Mouse (Mus musculus): Measurements from ENCODE around the gene Kirrel. TPM values are rescaled to one million over a fixed set of nuclear protein-coding genes. Genes with fewer than 3 reads are reported as not detected.

Gene Kirrel
- total and polyA plus RNA-seq, 2 experiments from 2014 or later = 2.2 to 6.9 TPM

DNA sequence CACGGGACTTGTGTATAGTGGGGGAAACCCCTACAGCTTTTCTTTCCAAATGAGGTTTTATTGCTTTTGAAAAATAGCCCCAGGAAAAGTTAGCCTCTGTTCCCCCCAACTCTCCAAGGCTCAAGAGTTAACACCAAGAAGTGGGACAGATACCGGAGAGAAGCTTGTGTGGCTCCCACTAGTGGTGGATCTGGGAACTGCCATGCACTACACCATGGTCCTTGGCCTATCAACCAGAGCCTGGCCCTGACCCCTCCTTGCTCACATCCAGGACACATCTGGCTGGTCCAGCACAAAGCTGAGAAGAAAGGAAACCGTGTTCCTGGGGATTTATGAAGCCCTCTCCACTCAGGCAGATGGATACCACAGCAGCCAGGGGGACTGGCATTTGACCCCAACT, 92.3 kb downstream of the Kirrel start:
- peak; percentile 26 for DNase-seq
- no peak for ATAC-seq
- TF ChIP-seq CTCF (IDR thresholded peaks at IDR 0.05; ENCODE audit: low read depth) = peak; percentile 79

DNA sequence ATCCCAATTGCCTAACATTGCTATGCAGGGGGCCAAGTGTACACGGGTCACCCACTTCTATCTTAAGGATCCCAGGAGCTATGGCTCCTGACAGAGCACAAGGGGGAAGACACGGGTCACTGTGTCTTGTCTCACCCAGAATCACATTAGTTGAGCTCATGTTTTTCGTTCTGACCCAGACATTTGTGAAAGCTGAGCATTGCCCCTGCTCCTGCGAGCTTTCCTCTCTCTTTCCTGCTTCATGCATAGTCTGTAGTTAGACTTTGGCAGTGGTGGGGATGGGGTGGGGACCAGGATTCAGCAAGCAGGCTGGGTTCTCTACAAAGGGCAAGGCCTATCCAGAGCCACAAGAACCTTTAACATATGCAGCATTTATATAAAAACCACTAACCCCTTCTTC, 94.8 kb downstream of the Kirrel start:
- H3K4me3 ChIP-seq (ENCODE audit: low read depth, low read length) = no peak overlapping the region
- no peaks in the 10 kb centered on the region for H3K9me3 ChIP-seq (ENCODE audit: low read length)
- H3K4me1 ChIP-seq (ENCODE audit: insufficient read depth) = no peaks in the 10 kb centered on the region
- TF ChIP-seq CTCF (IDR thresholded peaks at IDR 0.05; ENCODE audit: low read depth) = no peak
- no peak overlapping the region for H3K27ac ChIP-seq (ENCODE audit: low read depth, low read length)
- H3K9ac ChIP-seq = no peak overlapping the region
- peaks cover 25% of the 10 kb centered on the region for H3K36me3 ChIP-seq (ENCODE audit: insufficient read depth)
- 90% methylated on average over 4 of the region's 4 CpGs for WGBS
- no peak overlapping the region for H3K4me2 ChIP-seq (ENCODE audit: low read depth)
- DNase-seq (no peak), ATAC-seq (no peak)
- no peaks in the 10 kb centered on the region for H3K27me3 ChIP-seq (ENCODE audit: insufficient read depth, low read length)

More for the DNA sequence above, 92.3 kb downstream of the Kirrel start:
- WGBS = 72% methylated on average over 3 of the region's 3 CpGs
- Histone ChIP-seq H3K9ac (no peak overlapping the region), H3K4me1 (ENCODE audit: insufficient read depth) (no peaks in the 10 kb centered on the region), H3K4me3 (ENCODE audit: low read depth, low read length) (no peak overlapping the region), H3K27ac (ENCODE audit: low read depth, low read length) (no peak overlapping the region), H3K4me2 (ENCODE audit: low read depth) (no peak overlapping the region), H3K27me3 (ENCODE audit: insufficient read depth, low read length) (no peaks in the 10 kb centered on the region), H3K9me3 (ENCODE audit: low read length) (no peaks in the 10 kb centered on the region), H3K36me3 (ENCODE audit: insufficient read depth) (peaks cover 37% of the 10 kb centered on the region)

DNA sequence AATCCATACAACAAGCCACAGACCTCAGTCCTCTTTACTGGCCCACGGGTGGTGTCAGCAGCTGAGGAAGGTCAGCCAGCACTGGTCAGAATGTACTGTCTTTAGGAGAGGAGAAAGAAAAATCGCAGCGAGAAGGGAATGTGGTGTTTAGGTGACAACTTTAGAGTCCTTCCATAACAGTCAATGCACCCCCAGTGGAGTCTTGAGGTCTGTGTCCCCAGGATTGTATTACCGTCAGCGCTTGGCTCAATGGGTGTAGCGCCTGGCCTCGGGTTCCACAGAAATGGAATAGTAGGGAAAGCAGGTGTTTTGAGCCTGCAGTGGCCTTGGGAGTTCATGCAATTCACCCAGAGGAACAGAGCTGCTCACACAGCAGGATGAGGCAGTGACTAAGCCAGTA, 95.2 kb downstream of the Kirrel start:
- WGBS = 89% methylated on average over 7 of the region's 7 CpGs

DNA sequence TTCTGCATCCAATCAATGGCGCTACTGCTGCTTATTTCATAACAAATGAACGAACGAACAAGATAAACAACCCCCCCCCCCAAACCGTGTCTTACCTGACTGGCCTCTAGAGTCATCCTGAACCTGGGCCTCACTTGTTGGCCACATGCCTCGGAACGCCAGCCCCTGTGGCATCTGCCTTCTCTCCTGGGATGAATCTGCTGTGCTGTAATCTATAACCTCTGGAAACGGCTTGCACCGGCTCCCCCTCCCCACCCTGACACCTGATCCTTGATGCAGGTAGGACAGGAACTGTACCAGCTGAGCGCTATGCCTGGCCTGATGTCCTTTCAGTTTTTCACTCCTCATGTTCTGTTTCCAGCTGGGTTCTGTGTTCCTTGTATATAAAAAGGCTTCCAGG, 96.9 kb downstream of the Kirrel start:
- no peaks in the 10 kb centered on the region for H3K9me3 ChIP-seq (ENCODE audit: low read length)
- H3K4me3 ChIP-seq (ENCODE audit: low read depth, low read length) = no peak overlapping the region
- H3K9ac ChIP-seq = no peak overlapping the region
- no peaks in the 10 kb centered on the region for H3K4me1 ChIP-seq (ENCODE audit: insufficient read depth)
- 80% methylated on average over 9 of the region's 9 CpGs for WGBS
- ATAC-seq = no peak
- H3K4me2 ChIP-seq (ENCODE audit: low read depth) = no peak overlapping the region
- peaks cover 5% of the 10 kb centered on the region for H3K36me3 ChIP-seq (ENCODE audit: insufficient read depth)
- no peaks in the 10 kb centered on the region for H3K27me3 ChIP-seq (ENCODE audit: insufficient read depth, low read length)
- no peak overlapping the region for H3K27ac ChIP-seq (ENCODE audit: low read depth, low read length)
- TF ChIP-seq CTCF (IDR thresholded peaks at IDR 0.05; ENCODE audit: low read depth) = no peak
- DNase-seq = no peak

More for the DNA sequence above, 95.2 kb downstream of the Kirrel start:
- Histone ChIP-seq H3K36me3 (ENCODE audit: insufficient read depth) (peaks cover 20% of the 10 kb centered on the region), H3K4me1 (ENCODE audit: insufficient read depth) (no peaks in the 10 kb centered on the region), H3K27ac (ENCODE audit: low read depth, low read length) (no peak overlapping the region), H3K4me3 (ENCODE audit: low read depth, low read length) (no peak overlapping the region), H3K4me2 (ENCODE audit: low read depth) (no peak overlapping the region), H3K9me3 (ENCODE audit: low read length) (no peaks in the 10 kb centered on the region), H3K27me3 (ENCODE audit: insufficient read depth, low read length) (no peaks in the 10 kb centered on the region), H3K9ac (no peak overlapping the region)
- no peak for TF ChIP-seq CTCF (IDR thresholded peaks at IDR 0.05; ENCODE audit: low read depth)
- DNase-seq = no peak
- ATAC-seq = no peak

DNA sequence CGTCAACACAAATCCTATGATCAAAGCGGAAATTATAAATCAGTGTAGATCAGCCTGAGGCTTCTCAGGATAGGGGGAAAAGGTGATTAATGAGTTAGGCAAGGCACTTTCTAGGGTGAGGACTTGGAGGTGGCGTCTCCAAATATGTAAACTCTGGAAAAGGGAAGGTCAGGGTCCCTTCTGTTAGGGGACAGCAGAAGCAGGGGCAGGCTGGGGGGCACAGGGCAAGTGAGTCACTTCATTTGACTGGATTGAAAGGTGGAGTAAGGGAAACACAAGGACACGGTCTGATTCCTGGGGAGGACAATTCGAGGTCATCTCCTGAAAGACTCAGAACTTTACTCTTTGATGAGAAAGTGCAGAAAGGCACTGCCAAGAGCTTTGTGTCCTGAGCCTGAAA, 97.6 kb downstream of the Kirrel start:
- Histone ChIP-seq H3K4me1 (ENCODE audit: insufficient read depth) (no peaks in the 10 kb centered on the region), H3K27ac (ENCODE audit: low read depth, low read length) (no peak overlapping the region), H3K9ac (no peak overlapping the region), H3K27me3 (ENCODE audit: insufficient read depth, low read length) (no peaks in the 10 kb centered on the region), H3K9me3 (ENCODE audit: low read length) (no peaks in the 10 kb centered on the region), H3K4me2 (ENCODE audit: low read depth) (no peak overlapping the region), H3K4me3 (ENCODE audit: low read depth, low read length) (no peak overlapping the region), H3K36me3 (ENCODE audit: insufficient read depth) (no peaks in the 10 kb centered on the region; the same call in 1 of the 2 replicates)
- no peak for TF ChIP-seq CTCF (IDR thresholded peaks at IDR 0.05; ENCODE audit: low read depth)
- ATAC-seq (no peak), DNase-seq (no peak)
- WGBS = 85% methylated on average over 5 of the region's 5 CpGs

DNA sequence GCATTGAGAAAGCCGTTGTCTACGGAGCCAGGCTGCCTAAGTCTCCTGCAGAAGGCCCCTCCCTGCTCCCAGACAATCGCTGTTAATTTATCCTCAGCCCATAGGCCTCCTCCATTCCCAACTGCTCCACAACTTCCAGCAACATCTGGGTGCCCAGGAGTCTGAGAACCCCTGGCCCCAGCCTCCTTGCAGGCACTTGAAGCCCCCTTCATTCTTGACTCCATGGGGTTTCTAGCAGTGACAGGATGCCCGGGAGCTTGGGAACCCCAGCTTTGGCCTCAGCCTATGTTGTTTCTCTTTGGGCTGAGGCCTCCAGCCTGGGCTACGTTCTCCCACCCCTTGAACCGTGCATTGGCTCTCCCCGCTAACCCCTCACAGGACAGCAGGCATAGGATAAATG, 98.4 kb downstream of the Kirrel start:
- Histone ChIP-seq H3K4me2 (ENCODE audit: low read depth) (no peak overlapping the region), H3K4me1 (ENCODE audit: insufficient read depth) (no peaks in the 10 kb centered on the region), H3K9ac (no peak overlapping the region), H3K4me3 (ENCODE audit: low read depth, low read length) (no peak overlapping the region), H3K36me3 (ENCODE audit: insufficient read depth) (no peaks in the 10 kb centered on the region; the same call in 1 of the 2 replicates), H3K9me3 (ENCODE audit: low read length) (no peaks in the 10 kb centered on the region), H3K27ac (ENCODE audit: low read depth, low read length) (no peak overlapping the region), H3K27me3 (ENCODE audit: insufficient read depth, low read length) (no peaks in the 10 kb centered on the region)
- TF ChIP-seq CTCF (IDR thresholded peaks at IDR 0.05; ENCODE audit: low read depth) = no peak
- ATAC-seq (no peak), DNase-seq (no peak)
- WGBS = 82% methylated on average over 7 of the region's 7 CpGs

DNA sequence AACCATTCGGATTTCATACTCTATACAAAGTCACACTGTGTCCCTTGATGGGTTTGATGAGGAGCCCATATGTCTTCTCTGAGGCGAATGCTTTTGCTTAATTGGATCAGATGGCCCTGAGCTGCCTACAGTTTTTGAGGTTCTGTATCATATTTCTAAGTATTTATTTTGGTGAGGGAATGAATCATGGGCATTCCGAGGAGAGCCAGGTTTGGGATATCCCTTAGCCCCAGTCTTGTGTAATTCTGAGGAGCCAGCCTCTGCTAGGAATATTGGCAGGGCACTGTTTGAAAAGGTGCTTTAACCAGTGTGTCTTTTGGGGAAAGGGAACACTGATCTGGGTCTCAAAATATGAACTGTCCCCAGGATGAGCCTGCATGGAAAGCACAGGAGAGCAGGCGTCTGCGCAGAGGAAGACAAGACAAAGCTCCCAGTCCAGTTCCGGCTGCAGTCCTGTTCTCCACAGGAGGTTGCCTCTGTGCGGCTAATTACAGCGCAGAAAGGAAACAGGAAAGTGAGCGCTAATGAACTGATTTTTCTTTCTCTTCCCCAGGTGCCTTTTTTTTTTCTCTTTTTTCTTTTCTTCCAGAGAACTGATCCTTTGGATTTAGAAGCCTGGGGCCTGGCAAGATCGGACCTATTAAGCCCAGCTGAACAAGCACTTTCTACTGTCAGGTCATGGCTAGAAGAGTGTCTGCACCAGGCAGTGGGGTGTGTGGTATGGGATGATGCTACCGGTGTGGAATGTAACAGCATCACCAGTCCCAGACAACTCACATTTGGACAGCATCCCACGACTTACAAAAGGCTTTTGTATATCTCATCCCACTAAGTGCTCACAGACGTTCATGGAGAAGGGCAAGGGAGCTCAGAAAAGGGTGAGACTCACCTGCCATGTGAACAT, 101.7 kb downstream of the Kirrel start:
- TF ChIP-seq CTCF (IDR thresholded peaks at IDR 0.05; ENCODE audit: low read depth) = no peak
- H3K36me3 ChIP-seq (ENCODE audit: insufficient read depth) = no peaks in the 10 kb centered on the region
- peak; percentile 25; the same call in 1 of the 2 replicates for ATAC-seq
- 15% methylated on average over 13 of the region's 13 CpGs for WGBS
- H3K4me1 ChIP-seq (ENCODE audit: insufficient read depth) = no peaks in the 10 kb centered on the region
- H3K9me3 ChIP-seq (ENCODE audit: low read length) = no peaks in the 10 kb centered on the region
- DNase-seq = no peak
- no peaks in the 10 kb centered on the region for H3K27me3 ChIP-seq (ENCODE audit: insufficient read depth, low read length)
- no peak overlapping the region for H3K4me3 ChIP-seq (ENCODE audit: low read depth, low read length)
- no peak overlapping the region for H3K4me2 ChIP-seq (ENCODE audit: low read depth)
- no peak overlapping the region for H3K27ac ChIP-seq (ENCODE audit: low read depth, low read length)
- no peak overlapping the region for H3K9ac ChIP-seq

Data from forebrain, postnatal 0 days (tissue).